Mouse (Mus musculus): ENCODE results near the gene D17H6S53E. TPM values are rescaled to one million over a fixed set of nuclear protein-coding genes. Genes with fewer than 3 reads are reported as not detected.
A peak's percentile ranks its signal among the peaks of the same experiment; 100 is the strongest.

D17H6S53E gene
- total RNA-seq (2021) = 10 to 100 TPM; 28.8 to 34.6 TPM
- long read RNA-seq, experiment 1, partial matches to known transcripts = 1 of 3 reads
- long read RNA-seq, experiment 1, other reads (novel, unspliced or antisense) = 0 of 3 reads
- long read RNA-seq, experiment 2, transcript D17H6S53E-201 (3 exons, 2,142 nt) = major isoform, 5 of 10 reads
- long read RNA-seq, experiment 2, partial matches to known transcripts = 0 of 10 reads
- long read RNA-seq, experiment 2, other reads (novel, unspliced or antisense) = 5 of 10 reads

DNA sequence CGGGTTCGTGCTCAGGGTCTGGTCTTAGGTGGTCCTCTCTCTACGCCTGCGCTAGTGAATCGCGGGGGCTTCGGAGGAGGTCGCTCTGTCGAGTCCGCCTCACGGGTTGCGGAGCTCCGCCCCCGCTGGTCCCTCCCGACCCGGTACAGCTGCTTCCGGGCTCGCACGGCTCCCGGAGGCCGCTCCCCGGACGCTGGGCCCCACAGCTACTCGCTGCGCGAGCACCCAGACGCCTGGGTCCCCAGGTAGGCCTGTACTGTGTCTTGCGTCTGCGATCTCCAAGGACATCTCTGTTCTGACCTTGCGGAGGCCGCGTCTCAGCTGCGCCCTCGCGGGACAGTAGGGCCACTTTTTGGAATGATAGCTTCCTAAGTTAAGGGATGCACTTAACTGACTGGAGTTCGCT, at the start of gene D17H6S53E:
D17H6S53E (plus strand) TSS at position 168 of the 406 bp plus-strand sequence.
- DNase-seq (ENCODE audit: low spot score in 2 of 2) = peak; percentile 72 to 76

DNA sequence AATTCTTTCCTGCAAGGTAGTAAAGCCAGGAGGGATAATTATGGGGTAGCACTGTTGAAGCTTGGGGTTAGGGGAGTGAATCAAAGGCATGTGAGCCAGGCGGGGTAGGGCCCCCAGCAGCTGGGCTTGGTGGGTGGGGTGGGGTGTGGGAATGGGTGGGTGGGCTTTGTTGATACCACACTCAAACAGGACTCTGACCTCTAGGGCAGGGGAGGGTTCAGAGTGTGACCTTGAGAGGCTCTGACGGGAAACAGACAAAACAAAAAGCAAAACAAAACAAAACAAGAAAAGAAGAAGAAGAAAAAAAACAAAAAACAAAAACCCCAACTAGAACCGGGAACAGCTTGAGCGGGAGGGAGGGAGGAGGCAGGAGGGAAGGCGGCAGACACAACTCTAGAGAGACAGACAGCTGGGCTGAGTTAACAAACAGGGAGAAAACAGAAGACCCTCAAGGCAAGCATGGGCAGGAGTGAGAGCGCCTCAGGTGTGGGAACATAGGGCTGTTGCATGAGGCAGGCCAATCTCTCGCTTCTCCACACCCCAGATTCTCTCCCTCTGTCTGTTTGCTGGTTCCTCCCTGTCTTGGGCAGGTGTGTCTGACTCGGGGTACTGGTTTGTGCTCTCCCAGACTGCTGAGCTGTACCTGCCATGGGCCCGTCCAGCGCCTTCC, 49.5 kb upstream of the D17H6S53E start, which contains the start of gene Ly6g6e:
Ly6g6e (plus strand) TSS at position 396 of the 670 bp plus-strand sequence.
- no peak for DNase-seq (ENCODE audit: low spot score in 2 of 2)

DNA sequence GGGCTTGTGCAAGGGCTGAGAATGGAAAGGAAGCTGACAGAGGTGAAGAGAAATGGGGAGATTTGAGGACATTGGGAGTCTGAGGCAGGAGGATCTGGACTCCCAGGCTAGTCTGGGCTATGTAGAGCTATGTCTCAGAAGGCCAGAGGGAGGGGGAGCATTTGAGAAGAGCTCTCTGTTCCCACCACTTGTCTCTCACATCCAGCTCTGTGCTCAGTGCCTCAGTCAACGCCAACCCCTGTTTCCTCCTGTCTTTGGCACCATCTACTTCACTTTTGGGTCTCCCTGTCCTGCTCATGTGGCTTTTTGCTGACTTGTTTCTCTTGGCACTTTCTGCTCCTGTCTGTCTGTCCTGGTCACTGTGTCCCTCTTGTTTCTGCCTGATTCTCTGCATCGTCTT, 48.9 kb upstream of the D17H6S53E start:
- DNase-seq (ENCODE audit: low spot score in 2 of 2) = no peak

DNA sequence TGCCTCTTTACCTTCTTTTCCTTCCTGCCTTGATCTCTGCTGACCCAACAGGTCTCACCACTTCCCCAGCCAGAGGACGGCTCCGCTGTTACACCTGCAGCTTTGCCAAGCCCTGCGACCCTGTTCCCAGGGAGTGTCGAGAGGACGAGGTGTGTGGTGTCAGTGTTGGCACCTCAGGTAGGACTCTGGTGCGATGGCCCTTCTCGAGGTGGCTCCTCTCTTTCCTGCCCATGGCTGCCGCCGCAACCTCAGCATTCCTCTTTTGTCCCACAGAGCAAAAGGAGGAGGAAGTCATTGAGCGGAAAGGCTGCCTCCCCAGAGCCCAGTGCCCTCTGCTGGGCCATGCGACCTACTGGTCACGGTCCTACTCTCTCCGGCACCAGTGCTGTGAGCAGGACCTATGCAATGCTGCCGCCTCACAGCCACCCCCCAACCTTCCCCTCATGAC, 48.4 kb upstream of the D17H6S53E start, which contains the start of gene Ly6g6d:
Ly6g6d (minus strand) TSS at position 280 of the 448 bp plus-strand sequence.
- no peak for DNase-seq (ENCODE audit: low spot score in 2 of 2)

DNA sequence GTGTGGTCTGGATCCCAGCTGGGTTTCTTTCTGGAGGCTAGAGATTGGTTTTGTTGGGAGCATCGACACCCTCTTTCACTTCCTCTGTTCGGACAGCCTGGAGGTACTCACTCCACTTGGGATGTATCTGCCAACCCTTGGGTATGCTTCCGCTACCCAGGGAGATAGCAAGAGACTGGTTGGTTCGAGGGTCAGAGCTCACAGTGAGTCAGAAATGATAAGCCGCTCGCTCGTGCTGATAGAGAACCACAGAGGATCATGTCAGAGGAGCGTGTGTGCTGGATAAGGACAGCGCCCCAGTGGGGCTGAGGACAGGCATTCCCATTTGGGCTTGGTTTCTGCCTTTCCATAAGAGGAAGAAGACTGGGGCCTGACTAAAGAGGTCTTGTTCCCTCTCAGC, 46.4 kb upstream of the D17H6S53E start:
- no peak for DNase-seq (ENCODE audit: low spot score in 2 of 2)

DNA sequence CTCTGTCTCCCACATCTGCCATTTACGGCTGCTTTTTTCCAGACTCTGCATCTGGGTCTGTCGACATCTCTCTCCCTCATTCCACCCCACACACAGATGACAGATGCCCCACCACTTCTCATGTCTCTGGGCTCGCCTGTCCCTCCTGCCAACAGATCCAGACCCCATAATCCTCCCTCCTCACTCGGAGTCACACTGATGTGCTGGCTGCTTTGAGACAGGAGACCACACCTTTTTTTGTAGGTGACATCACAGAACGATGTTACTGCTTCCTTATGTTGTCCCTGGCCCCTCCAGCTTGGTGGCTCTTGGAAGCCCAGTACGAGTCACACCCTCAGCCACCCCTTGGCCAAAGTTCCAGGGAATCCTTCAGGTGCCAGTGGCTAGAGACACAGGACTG, 45.9 kb upstream of the D17H6S53E start:
- DNase-seq (ENCODE audit: low spot score in 2 of 2) = no peak

DNA sequence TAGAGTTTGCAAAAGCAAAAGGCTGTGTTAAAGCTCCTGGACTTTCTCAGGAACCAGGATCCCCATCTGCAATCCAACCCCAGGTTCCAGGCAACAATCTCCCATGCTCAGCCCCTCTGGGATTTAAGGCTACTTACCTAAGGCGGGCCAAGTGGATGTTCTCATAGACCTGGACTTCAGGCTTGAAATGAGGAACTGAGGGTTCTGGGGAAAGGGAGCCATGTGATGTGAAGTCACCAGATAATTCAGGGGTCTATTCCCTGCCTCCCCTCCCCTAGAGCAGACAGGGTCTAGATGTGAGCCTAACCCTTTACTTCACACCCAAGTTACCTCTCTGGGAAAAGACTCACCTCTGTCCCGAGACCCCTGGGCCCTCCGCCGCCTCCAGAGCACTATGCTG, 45.5 kb upstream of the D17H6S53E start:
- DNase-seq (ENCODE audit: low spot score in 2 of 2) = no peak

DNA sequence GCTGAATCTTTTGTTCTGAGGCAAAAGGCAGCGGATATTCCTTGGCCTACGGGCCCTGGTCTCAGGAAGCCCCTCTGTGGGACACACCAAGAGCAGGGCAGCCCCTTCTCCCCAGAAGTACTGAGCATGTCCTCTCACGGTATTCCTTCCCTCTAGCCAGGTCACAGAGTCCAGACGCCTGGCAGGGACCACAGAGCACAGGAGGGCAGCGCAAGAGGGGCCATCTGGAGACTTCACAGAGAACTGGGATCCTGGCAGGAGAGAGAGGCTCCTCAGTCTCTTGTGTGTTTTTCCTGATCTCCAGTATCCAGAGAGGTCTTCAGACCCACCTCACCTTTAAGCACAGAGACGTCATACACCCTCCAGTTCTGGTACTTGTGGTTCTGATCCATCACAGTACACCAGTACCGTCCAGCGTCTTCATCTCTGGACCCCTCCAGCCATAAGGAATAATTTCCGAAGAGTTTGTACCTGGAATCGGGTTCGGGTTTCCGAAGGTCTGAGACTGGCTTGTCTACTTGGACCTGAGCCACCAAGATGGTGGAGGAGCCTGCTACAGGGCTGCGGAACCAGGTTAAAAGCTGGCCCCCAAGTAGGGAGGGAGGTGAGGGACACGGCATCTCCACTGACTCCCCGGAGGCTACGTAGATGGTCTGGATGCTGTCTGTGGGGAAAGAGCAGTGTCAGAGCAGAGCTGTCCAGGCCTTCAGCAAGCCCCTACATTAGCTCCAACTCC, 43.2 kb upstream of the D17H6S53E start:
- no peak for DNase-seq (ENCODE audit: low spot score in 2 of 2)

DNA sequence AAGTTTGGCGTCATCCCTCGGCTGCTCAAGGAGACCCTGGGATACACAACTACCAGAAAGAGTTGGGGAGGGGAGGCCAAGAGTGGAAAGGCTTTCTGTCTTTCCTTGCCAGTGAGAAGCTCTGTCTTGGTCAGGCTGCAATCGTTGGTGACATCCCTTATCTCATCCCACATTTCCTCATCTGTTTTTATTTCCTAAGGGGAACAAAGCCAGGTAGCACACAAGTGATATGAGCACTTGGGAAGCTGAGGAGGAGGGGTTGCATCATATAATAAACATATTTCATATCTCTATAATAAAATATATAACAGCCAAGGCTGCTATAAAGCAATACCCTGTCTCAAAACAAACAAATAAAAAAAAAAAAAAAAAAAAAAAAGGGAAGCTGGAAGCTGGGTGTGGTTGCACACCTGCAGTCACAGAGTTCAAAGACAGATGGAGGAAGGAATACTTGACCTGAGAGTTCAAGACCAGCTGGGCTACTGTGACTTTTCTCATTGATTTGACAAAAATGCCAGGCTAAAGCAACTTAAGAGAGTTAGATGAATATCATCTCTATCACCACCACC, 42.2 kb upstream of the D17H6S53E start:
- no peak for DNase-seq (ENCODE audit: low spot score in 2 of 2)

DNA sequence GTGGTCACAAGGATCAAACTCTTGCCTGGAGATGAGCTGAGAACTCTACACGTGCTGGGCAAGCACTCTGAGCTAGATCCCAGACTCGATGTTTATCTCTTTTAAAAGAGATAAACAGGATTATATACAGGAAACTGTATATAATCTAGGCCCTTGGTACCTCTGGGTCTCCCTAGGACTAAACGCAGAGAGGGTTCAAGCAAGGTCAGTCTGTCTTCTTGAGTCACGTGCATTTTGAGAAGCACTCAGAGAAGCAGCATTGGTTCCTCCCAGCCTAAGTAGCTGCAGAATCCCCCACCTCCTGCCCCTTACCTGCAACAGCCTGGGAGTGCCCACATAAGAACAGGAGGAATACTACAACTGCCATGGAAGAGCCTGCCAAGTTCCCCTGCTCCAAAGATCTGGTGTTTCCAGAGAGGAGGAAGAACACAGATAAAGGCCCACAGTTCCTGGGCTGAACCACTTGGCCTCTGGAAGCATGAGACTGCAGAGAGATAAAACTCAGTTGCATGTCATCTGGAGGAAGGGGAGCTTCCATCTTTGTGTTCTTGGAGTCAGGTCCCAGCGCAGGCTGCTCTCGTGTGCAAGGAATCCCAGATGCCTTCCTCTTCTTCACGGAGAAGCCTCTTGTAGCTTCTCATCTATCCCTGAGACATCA, 40.8 kb upstream of the D17H6S53E start, which contains the start of gene Ly6g6f:
Ly6g6f (minus strand) TSS at position 403 of the 658 bp plus-strand sequence.
- DNase-seq (ENCODE audit: low spot score in 2 of 2) = no peak

DNA sequence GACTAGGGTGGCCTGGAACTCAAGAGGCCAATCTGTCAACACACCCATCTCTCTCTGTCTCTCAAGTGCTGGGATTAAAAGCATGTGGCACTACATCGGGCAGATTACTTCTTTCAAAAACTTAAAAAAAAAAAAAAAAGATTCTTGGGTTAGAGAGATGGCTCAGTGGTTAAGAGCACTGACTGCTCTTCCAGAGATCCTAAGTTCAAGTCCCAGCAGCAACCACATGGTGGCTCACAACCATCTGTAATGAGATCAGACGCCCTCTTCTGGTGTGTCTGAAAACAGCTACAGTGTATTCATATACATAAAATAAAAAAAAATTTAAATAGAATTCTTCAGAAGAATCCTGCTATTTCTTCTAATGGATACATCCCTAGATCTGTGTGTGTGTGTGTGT, 38.0 kb upstream of the D17H6S53E start:
- DNase-seq (ENCODE audit: low spot score in 2 of 2) = no peak

DNA sequence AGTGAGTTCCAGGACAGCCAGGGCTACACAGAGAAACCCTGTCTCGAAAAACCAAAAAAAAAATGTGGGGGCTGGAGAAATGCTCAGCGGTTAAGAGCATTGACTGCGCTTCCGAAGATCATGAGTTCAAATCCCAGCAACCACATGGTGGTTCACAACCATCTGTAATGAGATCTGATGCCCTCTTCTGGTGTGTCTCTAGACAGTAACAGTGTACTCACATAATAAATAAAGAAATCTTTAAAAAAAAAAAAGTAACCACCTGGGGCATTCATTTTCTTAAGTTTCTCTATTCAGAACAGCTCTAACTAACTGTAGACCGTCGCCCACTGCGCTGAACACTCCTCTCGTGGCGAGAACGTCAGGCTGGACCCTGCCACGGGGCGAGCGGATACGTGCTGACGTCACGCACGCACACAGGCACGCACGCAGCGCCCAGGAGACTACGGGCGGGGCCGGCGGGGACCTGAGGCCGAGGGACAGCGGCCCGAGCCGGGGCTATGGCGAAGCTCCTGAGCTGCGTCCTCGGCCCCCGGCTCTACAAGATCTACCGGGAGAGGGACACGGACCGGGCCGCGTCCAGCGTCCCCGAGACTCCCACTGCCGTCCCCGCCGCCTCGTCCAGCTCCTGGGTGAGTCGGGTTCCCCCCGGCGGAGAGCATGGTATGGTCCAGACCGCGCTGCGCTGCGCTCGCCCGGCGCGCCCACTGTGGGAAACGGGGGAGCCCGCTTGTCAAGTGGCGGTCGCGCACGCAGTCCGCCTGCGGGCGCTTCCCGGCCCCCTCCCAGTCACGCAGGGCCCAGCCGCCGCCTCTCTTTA, 37.1 kb upstream of the D17H6S53E start, which contains the start of gene Abhd16a:
Abhd16a (plus strand) TSS at position 439 of the 820 bp plus-strand sequence.
- DNase-seq (ENCODE audit: low spot score in 2 of 2) = peak; percentile 89

DNA sequence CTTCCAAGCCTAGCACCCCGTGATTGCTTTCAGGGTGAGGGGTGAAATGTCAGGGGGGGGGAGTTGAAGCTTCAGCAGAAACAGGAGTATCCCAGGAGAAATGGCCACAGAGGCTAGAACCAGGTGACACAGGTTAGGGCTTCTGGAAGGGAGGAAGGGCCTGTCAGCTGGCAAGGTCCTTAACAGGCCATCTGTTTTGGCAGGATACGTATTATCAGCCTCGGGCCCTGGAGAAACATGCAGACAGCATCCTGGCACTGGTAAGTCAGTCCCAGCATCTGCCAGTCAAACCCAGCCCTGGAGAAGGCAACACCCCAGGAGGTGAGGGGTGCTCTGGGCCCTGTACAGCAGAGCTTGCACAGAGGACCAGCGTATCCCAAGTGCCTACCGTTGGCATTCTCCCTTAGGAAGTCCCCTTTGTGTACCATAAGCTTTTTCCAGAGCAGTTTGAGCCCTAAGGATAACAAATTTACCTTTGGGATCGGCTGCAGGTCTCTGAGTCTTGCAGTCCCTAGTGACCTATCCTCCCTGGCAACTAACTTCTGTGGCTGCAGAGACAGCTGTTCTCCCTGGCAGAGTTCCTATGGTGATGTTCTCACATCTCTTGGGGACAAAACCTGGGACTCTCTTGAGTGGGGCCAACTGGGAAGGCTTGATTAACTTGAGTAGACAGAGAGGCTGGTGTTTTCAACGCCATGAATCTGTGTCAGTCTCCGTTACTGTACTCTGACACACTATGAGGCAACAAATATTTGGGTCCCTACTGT, 35.8 kb upstream of the D17H6S53E start:
- DNase-seq (ENCODE audit: low spot score in 2 of 2) = no peak

DNA sequence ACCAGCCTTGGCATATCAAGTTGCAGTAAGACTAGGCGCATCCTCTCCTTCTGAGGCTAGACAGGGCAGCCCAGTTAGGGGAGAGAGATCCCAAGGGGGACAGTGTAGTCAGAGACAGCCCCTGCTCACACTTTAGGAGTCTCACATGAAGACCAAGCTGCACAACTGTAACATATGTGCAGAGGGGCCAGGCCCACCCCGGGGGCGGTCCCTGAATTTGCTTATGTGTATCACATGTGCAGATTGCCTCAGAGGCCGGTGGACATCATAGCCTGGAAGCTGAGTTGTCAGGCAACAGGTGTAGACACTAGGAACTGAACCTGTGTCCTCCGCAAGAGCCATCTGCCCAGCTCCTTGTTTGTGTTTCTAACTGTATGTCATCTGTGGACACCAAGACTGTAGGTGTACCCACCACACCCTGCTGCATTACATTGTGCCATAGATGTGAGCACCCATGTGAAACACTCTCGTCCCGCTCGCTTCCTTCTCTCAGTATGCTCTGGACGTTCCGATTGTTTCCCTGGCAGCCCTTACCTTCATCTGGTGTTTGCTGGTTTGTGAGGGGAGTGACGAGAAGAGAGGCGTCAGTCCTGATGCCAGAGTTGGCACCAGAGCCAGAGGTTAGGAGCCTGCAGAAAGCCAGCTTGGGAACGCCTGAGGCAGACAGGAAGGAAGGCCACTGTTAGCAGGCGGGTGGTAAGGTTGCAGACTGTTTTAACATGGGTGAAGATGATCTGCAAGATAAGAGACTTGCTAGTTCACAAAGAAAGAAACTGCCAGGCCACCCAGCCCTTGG, 33.6 kb upstream of the D17H6S53E start:
- DNase-seq (ENCODE audit: low spot score in 2 of 2) = no peak

DNA sequence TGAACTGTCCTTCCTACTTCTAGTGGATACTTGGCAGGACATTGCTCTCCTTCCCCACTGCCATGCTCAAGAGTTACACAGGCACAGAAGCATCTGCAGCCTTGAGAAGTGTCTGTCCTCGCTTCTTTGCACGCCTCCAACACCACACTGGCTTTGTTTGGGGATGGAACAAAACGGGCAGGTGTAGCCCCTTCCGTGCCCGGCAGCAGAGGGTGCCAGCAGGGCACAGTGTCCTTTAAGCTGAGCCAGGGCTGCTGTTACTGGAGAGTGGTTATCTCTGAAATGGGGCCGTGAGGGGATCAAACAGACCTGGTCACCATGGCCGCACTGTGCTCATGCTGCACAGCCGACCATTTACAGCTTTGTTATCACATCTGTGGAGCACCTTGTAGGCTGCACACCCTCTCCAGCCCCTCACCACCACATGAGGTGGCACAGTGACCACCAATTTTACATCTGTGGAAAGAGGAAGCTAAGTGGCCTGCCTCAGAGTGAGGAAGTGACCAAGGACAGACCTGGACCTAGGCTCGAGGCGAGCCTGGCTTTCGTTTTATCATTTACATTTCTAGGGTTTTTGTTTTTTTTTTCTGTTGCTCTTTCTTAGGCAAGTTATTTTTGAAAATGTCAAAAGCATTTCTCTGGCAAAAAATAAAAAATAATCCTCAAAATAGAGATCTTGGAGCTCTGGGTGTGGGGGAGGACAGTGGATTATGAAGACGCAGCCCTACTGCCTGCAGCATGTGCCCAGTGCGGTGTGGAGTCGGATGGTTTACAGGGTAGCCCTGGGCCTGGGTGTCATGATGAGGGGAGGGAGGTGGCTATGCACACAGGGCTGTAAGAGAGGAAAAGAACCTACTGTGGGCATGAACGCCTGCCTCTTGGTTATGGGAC, 31.5 kb upstream of the D17H6S53E start:
- DNase-seq (ENCODE audit: low spot score in 2 of 2) = no peak

DNA sequence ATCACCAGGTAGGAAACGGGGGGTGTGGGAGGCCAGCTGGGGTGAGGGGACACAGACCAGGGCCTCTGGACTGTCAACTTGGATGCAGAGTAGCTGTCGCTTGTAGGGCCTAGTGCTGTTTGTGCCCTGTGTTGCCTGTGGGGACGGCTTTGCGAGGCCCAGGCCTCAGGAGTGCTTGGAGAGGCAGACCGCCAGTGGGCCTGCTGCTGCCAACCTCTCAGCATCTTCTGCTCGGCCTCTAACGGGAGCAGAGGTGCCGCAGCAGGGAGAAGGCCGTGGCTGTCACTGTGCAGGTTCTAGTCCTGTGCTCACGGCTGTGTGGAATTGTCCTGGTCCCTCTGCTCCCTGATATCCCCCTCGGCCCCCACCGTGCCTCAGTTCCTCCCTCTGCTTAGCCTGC, 29.6 kb upstream of the D17H6S53E start:
- no peak for DNase-seq (ENCODE audit: low spot score in 2 of 2)

DNA sequence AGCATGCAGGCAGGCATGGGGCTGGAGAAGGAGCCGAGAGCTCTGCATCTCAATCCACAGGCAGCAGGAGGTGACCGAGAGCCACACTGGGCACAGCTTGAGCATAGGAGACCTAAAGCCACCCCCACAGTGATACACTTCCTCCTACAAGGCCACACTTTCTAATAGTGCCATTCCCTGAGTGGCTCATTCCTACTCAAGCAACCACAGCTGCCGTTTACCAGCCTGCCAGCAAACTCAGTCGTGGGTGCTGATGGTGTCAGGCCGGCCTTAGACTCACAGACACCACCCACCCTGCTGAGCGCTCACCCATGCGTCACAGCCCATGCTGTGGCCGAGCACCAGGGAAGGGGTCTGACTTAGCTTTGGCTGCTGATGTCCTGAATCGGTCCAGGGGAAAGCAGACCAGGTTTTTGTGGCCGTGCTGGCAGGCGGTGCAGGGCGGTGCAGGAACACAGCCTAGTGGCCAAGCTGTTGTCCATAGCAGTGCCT, 29.0 kb upstream of the D17H6S53E start:
- DNase-seq (ENCODE audit: low spot score in 2 of 2) = no peak
